Mouse (Mus musculus) layer of hippocampus, postnatal 36 days (tissue): ENCODE measurements around the gene Pdp2. TPM values are rescaled to one million over a fixed set of nuclear protein-coding genes. Genes with fewer than 3 reads are reported as not detected.
A peak's percentile ranks its signal among the peaks of the same experiment; 100 is the strongest.
"Not testable (repeated sequence)": the region's sequence is repeated elsewhere in the genome, so short reads cannot be mapped to it uniquely, and the experiment has no call there.

Source experiments
- DNase-seq, 2 experiments: peaks; one replicate each; pipeline ENCODE4 v3.0.0; 2022
- total RNA-seq, 2 experiments: library from RNA; stranded (reverse); gene quantifications; 2 replicates each; pipeline ENCODE4 v1.2.3; 2021

The Pdp2 gene
- total RNA-seq, 2 experiments from 2014 or later = 7.3 to 7.4 TPM

DNA sequence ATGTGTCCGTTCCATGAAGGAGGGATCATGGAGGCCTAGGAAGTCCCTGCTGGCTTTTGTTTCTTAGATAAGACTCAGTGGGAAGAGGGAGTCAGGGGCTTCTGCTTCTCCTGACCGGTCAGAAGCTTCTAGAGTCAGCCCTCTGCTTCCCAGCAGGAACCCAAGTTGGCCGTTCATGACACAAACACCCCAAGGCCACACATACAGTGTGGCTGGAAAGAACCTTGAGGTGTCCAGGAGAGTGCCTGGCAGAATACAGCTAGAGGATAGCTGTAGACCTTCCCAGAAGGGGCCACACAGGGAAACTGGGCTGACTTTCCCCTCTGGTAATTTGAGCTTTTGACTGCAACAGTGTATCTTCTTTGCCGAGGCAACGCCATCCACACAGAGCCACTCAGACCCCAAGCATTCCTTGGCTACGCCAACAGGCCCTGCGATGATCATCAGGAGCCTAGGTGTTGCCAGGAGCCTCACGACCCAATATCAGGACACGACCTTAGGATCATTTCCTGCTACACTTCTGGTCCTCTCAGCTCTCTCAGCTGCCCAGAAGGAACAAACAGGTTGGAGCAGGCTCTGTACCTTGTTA is 42.0 kb downstream of the Pdp2 start:
- no peak for DNase-seq

- no peak for DNase-seq
Measured at GRCm38 (mm10) chr8:104635004-104635710, 43.9 kb downstream of the Pdp2 start.

GRCm38 (mm10) chr8:104638010-104638409 is 46.8 kb downstream of the Pdp2 start:
- DNase-seq = no peak

- no peak for DNase-seq
Measured at GRCm38 (mm10) chr8:104640241-104640640, 49.0 kb downstream of the Pdp2 start.

- DNase-seq = no peak
Measured at GRCm38 (mm10) chr8:104640831-104641370, 49.6 kb downstream of the Pdp2 start.

DNA sequence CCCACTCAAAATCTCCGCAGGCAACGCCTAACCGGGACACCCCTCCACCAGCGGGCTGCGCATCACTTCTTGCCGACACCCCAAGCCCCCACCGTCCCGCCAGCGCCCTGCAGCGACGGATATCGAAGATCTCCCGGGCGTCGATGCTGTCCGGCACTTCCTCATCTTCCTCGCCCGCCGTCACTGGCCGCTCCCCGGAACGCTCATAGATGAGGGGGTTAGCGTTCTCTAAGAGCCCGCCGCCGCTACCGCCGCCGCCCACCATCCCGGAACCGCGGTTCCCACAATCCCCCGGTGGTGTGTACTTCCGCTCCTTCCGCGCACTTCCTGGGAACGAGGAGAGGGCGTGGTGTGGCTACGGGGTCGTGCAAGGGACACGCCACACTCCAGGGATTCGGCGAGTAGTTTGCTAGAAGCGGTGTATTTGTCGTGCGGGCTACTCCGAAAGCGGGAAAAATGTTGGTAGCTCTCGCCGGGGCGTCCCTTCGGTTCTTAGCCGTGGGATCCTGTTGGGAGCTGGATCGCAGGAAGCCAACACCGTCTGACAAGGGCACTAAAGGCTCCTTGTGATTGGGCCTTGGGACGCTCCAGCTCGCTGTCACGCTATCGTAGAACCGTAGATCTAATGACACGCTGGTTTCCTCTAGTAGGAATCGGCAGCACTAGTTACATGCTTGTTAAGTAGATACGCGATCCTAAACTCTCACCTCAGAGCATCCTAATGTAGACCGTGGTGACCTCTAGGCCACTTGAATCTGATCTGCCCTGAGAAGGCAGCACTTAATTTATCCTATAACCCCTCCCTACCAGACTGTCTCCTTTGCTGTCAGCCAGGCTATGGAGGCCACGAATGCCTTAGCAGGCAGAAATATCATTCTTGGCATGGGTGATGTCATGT is 50.4 kb downstream of the Pdp2 start, which contains the start of gene Ciao2b:
Gene Ciao2b, minus strand, starts transcription at position 540 of the 898 bp plus-strand sequence.
- DNase-seq = peak; percentile 88 to 90

GRCm38 (mm10) chr8:104642324-104642654 is 51.0 kb downstream of the Pdp2 start:
- DNase-seq = no peak

- DNase-seq = not testable (repeated sequence)
Measured at GRCm38 (mm10) chr8:104644187-104644586, 52.9 kb downstream of the Pdp2 start.

Other genes starting within 250 kb of the Pdp2 start
- gene Cmtm4, start 195.6 kb upstream of the Pdp2 start, total RNA-seq = 10 to 100 TPM; 59.5 to 62.7 TPM
- 100 to 1,000 TPM; 246 to 289 TPM for gene Dync1li2, start 148.4 kb upstream of the Pdp2 start, total RNA-seq
- under 1 TPM; 0.35 to 0.66 TPM for gene Terb1, start 81.5 kb upstream of the Pdp2 start, total RNA-seq
- gene Nae1, start 56.8 kb upstream of the Pdp2 start, total RNA-seq = 10 to 100 TPM; 45.5 to 48.9 TPM
- gene Car7, start 56.8 kb upstream of the Pdp2 start, total RNA-seq = 10 to 100 TPM; 15.2 to 17.7 TPM
- gene Cdh16, start 32.9 kb downstream of the Pdp2 start, total RNA-seq = not detected
- gene Rrad, start 39.9 kb downstream of the Pdp2 start, total RNA-seq = 1 to 10 TPM; 1.1 to 1.3 TPM
- gene Ciao2b, start 50.5 kb downstream of the Pdp2 start, total RNA-seq = 10 to 100 TPM; 26.8 to 28.0 TPM
- not detected for gene Ces2a, start 142.6 kb downstream of the Pdp2 start, total RNA-seq
- gene Ces2b, start 240.1 kb downstream of the Pdp2 start, total RNA-seq = under 1 TPM in 1 of 2 experiments, not detected in 1; 0.22 TPM